Mouse (Mus musculus): Measurements from ENCODE around the gene Smpd1.

Smpd1 gene

DNA sequence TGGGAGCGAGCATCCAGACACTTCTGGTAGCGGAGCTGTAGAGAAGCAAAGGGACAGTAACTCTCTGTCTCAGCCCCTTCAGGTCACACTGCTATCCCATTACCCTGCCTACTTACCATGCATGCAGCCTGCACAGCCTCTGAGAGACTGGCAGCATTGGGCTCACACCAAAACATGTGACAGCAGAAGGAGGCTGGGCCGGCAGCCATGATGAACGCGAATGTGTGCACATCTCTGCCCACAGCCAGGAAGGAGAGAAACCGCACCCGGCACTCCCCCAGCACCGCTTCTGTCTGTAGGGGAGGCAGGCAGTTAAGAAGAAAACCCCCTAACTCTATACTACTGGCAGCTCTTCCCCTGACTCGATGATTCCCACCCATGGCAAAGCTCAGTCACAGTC lies 4.9 kb downstream of the Smpd1 start:
- ATAC-seq (ENCODE audit: insufficient number of reproducible peaks, low FRiP score, low TSS enrichment) = no peak

GRCm38 (mm10) chr7:105562317-105562716 lies 8.2 kb downstream of the Smpd1 start:
- no peak for ATAC-seq (ENCODE audit: insufficient number of reproducible peaks, low FRiP score, low TSS enrichment)

GRCm38 (mm10) chr7:105563367-105563766 lies 9.2 kb downstream of the Smpd1 start:
- no peak for ATAC-seq (ENCODE audit: insufficient number of reproducible peaks, low FRiP score, low TSS enrichment)

DNA sequence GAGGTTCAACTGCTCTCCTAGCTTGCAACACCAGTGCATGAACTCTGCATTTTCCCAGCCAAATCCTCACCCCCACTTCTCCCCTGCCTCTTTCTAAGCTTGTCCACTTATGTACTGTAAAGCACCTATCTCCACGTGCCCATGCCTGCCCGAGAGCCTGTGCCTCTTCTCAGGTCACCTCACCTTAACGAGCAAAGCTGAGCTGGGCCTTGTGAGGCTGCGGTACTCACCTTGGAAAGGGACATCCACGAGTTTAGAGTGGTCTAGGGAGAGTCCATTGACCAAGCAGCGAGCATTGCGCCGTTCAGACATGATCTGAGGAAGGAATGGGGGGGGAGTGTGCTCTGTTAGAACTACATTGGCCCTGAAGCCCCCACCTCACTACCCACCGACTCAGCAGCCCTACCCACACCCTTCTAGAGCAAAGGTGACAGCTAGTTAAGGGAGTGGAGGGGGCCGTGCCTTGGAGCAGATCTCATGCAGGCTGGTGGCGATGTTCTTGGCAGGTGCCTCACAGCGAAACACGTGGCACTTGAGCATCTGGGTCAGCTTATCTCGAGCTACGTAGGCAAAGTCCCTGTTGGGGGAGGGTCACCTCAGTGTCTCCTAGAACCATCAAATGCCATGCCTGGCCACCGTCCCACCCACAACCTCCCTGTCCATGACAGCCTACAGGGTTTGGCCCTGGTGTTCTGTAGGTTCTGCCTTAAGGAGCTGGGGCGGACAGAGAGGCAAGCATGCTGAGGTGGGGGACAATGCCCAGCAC lies 11.1 kb downstream of the Smpd1 start:
- ATAC-seq (ENCODE audit: insufficient number of reproducible peaks, low FRiP score, low TSS enrichment) = no peak

GRCm38 (mm10) chr7:105568583-105568982 lies 14.4 kb downstream of the Smpd1 start:
- no peak; the same call in 1 of the 2 replicates for ATAC-seq (ENCODE audit: insufficient number of reproducible peaks, low FRiP score, low TSS enrichment)

- ATAC-seq (ENCODE audit: insufficient number of reproducible peaks, low FRiP score, low TSS enrichment) = peak; percentile 85
Measured at GRCm38 (mm10) chr7:105568988-105569471, 14.9 kb downstream of the Smpd1 start.

- ATAC-seq (ENCODE audit: insufficient number of reproducible peaks, low FRiP score, low TSS enrichment) = peak; percentile 53
Measured at GRCm38 (mm10) chr7:105569512-105570496, 15.6 kb downstream of the Smpd1 start.

- ATAC-seq (ENCODE audit: insufficient number of reproducible peaks, low FRiP score, low TSS enrichment) = no peak
Measured at GRCm38 (mm10) chr7:105570756-105571155, 16.6 kb downstream of the Smpd1 start.

- ATAC-seq (ENCODE audit: insufficient number of reproducible peaks, low FRiP score, low TSS enrichment) = no peak
Measured at GRCm38 (mm10) chr7:105572949-105573348, 18.8 kb downstream of the Smpd1 start.

DNA sequence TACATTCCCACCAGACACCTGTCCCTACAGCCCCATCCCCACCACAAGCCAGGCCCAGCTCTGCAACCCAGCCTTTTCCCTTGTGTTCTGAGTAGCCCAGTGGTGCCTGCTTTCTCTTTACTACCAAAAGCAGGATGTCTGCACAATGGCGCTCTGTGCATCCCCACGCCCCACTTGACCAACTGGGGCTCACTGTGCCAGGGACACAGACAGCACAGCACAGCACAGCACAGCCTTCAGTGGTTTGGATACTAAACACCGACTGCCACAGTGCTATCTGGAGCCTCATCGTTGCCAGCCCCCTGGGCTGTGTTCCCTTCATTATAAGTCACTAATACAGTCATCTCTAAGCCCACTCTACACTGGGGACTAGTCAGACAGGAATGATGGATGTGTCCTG lies 20.4 kb downstream of the Smpd1 start:
- no peak for ATAC-seq (ENCODE audit: insufficient number of reproducible peaks, low FRiP score, low TSS enrichment)

DNA sequence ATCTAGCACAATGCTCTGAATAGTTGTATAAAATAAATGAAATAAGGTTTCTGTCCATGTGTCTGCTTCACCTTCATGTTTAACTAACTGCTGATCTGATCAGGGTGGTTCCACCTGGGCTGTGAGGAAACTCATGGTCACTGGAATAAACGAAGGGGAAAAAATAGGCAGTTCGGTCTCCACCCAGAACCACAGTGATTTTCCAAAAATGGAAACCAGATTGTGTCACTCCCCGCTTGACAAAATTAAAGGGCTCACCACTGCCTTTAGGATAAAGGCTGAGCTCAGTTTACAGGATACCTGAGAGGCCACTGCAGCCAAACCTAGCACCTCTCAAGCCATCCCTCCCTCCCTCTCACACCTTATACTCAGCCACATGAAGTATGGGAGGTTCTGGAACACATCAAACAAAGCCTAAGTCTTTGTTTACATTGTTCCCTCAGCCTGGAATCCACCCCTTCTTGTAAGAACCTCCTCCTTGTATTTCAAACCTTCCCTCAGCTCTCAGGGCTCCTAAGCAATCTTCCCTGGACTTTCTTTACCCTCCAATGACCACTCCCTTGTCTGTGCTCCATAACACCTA lies 22.1 kb downstream of the Smpd1 start:
- no peak for ATAC-seq (ENCODE audit: insufficient number of reproducible peaks, low FRiP score, low TSS enrichment)

GRCm38 (mm10) chr7:105577377-105577871 lies 23.3 kb downstream of the Smpd1 start:
- no peak for ATAC-seq (ENCODE audit: insufficient number of reproducible peaks, low FRiP score, low TSS enrichment)

DNA sequence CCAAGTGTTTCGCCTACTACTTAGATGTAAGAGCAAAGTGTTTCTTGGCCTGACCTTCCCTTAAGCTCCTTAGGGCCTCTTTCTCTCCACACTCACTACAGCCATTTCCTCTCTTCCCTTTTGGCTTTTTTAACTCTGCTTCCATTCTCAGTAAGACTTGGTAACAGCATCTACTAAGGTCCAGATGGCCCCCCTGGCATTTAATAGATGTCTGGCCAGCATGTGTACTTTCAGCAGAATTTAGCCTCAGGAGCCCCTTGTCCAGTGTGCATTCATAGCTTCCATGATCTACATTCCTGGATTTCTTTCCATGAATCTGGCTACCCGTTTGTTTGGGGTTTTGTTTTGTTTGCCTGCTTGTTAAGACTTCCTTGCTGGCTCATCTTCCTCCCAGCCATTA lies 24.3 kb downstream of the Smpd1 start:
- ATAC-seq (ENCODE audit: insufficient number of reproducible peaks, low FRiP score, low TSS enrichment) = no peak

GRCm38 (mm10) chr7:105580627-105581089 lies 26.5 kb downstream of the Smpd1 start:
- no peak for ATAC-seq (ENCODE audit: insufficient number of reproducible peaks, low FRiP score, low TSS enrichment)

- peak; percentile 93 for ATAC-seq (ENCODE audit: insufficient number of reproducible peaks, low FRiP score, low TSS enrichment)
Measured at GRCm38 (mm10) chr7:105581094-105581703, 27.0 kb downstream of the Smpd1 start, which contains the start of gene Apbb1. Apbb1 (minus strand) TSS chr7:105581653.

GRCm38 (mm10) chr7:105581959-105582358 lies 27.8 kb downstream of the Smpd1 start:
- no peak for ATAC-seq (ENCODE audit: insufficient number of reproducible peaks, low FRiP score, low TSS enrichment)

DNA sequence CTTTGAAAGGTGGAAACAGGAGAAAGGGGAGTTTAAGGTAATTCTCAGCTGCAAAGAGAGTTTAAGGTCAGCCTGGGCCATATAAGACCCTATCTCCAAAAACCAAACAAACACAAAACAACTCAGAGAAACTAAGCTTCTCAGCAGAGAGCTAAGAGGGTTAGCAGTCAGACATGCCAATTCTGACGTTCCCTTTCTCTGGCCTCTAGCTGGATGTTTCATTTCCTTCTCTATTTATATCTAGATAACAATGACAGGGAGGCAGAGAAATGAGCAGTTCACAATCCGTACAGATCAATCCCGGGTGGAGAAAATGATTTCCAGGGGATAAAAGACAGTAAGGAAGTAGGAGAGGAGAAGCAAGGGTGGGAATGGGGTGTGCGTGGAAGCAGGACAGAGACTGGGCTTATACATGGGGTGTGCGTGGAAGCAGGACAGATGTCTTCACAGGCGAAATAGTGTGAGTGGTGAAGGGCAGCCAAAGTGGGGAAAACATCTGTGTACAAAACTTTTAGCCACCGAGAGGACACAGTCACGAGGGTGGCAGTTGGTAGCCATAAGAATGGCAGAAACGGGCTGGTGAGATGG lies 34.3 kb downstream of the Smpd1 start:
- no peak for ATAC-seq (ENCODE audit: insufficient number of reproducible peaks, low FRiP score, low TSS enrichment)

DNA sequence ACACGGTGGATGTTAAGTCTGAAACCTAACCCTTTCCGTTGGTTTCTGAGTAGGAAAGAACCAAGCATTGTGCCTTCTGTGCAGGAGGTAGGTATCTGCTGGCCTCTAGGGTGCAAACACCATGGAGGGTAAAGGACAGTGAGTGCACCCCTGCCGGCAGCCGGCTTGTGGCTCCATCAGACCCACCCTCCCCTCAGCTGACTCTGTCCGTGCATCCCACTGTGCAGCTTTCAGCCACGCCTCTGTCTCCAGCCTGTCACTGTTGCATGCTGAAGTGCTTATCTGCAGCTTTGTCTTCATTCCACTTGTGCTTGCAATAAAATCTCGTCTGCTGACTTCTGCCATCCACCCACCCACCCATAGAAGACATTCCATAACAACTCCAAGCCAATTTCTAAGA lies 35.9 kb downstream of the Smpd1 start:
- no peak for ATAC-seq (ENCODE audit: insufficient number of reproducible peaks, low FRiP score, low TSS enrichment)

DNA sequence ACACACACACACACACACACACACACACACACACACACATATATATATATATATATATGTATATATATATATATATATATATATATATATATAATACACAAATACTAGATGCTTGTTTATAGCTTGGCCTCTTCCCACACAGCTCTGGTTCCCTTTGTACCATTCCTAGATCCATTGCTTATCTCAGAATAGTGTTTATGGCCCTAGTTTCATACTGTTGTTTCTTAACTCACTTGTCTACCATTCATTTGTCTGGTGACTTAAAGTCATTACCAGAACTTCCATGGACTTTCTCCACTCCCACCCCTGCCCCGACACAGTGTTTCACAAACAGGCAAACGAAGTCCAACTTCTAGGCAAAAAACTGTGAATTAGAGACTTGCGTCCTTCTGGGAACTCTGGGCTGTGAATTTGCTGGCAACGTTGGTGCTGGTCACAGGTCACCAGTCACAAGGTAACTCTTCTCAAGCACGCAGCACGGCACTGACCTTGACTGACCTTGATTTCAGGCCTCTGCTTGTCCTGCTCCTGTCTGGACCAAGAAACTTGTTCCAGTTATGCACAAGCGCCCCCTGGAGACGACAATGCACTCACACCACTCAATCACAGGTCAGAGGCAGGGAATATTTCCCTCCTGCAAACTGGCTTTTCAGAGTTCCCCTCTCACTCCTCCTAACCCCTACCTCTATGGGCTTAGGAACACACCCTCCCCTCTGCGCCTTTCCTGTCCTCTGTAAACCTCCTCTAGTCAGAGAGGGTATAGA lies 48.9 kb downstream of the Smpd1 start:
- peak; percentile 70 for ATAC-seq (ENCODE audit: insufficient number of reproducible peaks, low FRiP score, low TSS enrichment)
